Mouse (Mus musculus): ENCODE data around the gene Snapc1. TPM values are rescaled to one million over a fixed set of nuclear protein-coding genes. Genes with fewer than 3 reads are reported as not detected.

The Snapc1 gene
- 18.9 and 23.5 TPM in 2 replicates for polyA plus RNA-seq (2016; fragmentation: Nextera tagmentation; extraction: Ambion mirVana)

- H3K4me3 ChIP-seq: peak within 1 kb of the TSS; percentile 86
- peak within 1 kb of the TSS; percentile 88 for H3K27ac ChIP-seq
- no peaks in the 10 kb centered on the region for H3K9me3 ChIP-seq (replicated peaks)
- H3K36me3 ChIP-seq: peaks cover 26% of the 10 kb centered on the region
- WGBS: 2% methylated on average over 60 of the region's 60 CpGs
- DNase-seq (ENCODE audit: low spot score): peak; percentile 99
- peaks cover 7% of the 10 kb centered on the region for H3K4me1 ChIP-seq
- no peaks in the 10 kb centered on the region for H3K27me3 ChIP-seq (ENCODE audit: low read depth, poor library complexity, severe bottlenecking)
Measured at GRCm38 (mm10) chr12:73964291-73965281, at the start of gene Snapc1. Snapc1 (plus strand) TSS chr12:73964481.

DNA sequence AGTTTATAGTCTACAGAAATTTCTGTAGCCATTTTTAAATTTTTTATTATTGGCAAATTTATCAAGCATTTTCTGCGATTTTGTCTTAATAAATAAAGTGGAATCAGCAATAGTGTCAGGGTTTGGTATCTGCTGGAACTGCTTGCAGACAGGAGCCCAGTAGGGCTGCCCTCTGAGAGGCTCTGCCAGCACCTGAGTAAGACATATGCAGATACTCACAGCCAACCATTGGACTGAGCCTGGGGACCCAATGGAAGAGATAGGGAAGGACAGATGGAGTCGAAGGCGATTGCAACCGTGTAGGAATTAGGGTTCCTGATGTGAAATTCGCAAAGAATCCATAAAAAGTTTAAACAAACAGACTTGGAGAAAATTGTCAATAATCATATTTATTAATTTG is 45.8 kb upstream of the Snapc1 start:
- WGBS: 97% methylated on average over 5 of the region's 5 CpGs
- Histone ChIP-seq H3K4me1 (no peaks in the 10 kb centered on the region), H3K9me3 (replicated peaks) (no peaks in the 10 kb centered on the region), H3K4me3 (no peak overlapping the region), H3K36me3 (no peaks in the 10 kb centered on the region), H3K27ac (no peak overlapping the region), H3K27me3 (ENCODE audit: low read depth, poor library complexity, severe bottlenecking) (no peaks in the 10 kb centered on the region)
- no peak for DNase-seq (ENCODE audit: low spot score)

- H3K27me3 ChIP-seq (ENCODE audit: low read depth, poor library complexity, severe bottlenecking): no peaks in the 10 kb centered on the region
- no peak overlapping the region for H3K27ac ChIP-seq
- H3K36me3 ChIP-seq: peaks cover 86% of the 10 kb centered on the region
- no peaks in the 10 kb centered on the region for H3K4me1 ChIP-seq
- WGBS: 94% methylated on average over 3 of the region's 3 CpGs
- no peaks in the 10 kb centered on the region for H3K9me3 ChIP-seq (replicated peaks)
- DNase-seq (ENCODE audit: low spot score): no peak
- no peak overlapping the region for H3K4me3 ChIP-seq
Measured at GRCm38 (mm10) chr12:73930266-73930665, 34.0 kb upstream of the Snapc1 start.

DNA sequence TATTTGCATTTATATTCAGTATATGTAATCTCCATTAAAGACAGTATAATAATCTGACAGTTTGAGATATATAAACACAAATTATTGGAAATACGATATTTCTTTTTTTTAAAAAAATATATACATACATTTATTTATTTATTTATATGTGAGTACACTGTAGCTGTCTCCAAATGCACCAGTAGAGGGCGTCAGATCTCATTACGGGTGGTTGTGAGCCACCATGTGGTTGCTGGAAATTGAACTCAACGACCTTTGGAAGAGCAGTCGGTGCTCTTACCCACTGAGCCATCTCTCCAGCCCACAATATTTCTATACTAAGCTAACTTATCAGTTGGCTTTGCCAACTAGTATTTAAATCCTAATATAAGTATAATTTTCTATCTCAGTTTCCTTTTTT is 33.0 kb upstream of the Snapc1 start:
- H3K27ac ChIP-seq: no peak overlapping the region
- no peaks in the 10 kb centered on the region for H3K9me3 ChIP-seq (replicated peaks)
- no peaks in the 10 kb centered on the region for H3K27me3 ChIP-seq (ENCODE audit: low read depth, poor library complexity, severe bottlenecking)
- H3K36me3 ChIP-seq: peaks cover 96% of the 10 kb centered on the region
- no peak for DNase-seq (ENCODE audit: low spot score)
- no peaks in the 10 kb centered on the region for H3K4me1 ChIP-seq
- WGBS: 60% methylated on average over 5 of the region's 5 CpGs
- H3K4me3 ChIP-seq: no peak overlapping the region

DNA sequence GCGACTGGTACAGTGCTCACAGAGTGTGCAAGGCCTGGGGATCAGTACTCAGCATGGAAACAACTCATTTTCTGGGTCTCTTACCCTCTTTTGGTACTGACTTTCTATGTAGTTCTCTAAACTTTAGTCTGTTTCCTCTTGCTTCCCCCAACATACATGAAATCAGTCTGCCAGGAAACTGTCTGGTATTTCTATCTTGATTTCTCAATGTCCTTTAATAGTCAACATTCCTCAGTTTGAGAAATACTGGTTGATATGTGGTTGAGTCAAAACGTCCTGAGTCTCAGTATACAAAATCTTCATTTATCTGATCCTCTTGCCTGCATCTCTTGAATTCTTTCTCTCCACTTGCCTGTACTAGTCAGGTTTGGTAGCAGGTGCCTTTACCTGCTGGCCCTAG is 29.8 kb upstream of the Snapc1 start:
- DNase-seq (ENCODE audit: low spot score): no peak
- Histone ChIP-seq H3K4me3 (no peak overlapping the region), H3K27ac (no peak overlapping the region), H3K36me3 (peaks cover 99% of the 10 kb centered on the region), H3K9me3 (replicated peaks) (no peaks in the 10 kb centered on the region), H3K4me1 (no peaks in the 10 kb centered on the region), H3K27me3 (ENCODE audit: low read depth, poor library complexity, severe bottlenecking) (no peaks in the 10 kb centered on the region)
- 83% methylated on average over 2 of the region's 2 CpGs for WGBS

DNA sequence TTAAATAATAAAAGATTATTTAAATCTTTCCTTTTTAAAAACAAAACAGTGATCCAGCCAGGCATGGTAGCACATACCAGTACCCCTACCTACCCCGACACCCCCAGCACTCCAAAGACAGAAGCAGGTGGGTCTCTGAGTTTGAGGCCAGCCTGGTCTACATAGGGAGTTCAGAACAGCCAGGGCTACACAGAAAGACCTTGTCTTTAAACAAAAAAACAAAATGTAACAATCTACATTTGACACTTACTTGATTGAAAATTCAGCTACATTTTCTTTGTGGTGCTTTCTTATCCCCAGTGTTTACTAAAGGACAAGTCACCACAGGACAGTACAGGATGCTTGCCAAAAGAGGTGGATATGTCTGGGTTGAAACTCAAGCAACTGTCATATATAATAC is 26.9 kb upstream of the Snapc1 start, which contains the start of gene Gm49321:
Gene Gm49321, plus strand, starts transcription at position 301 of the 400 bp plus-strand sequence.
- Histone ChIP-seq H3K27ac (no peak within 1 kb of the TSS), H3K4me3 (no peak within 1 kb of the TSS), H3K4me1 (no peaks in the 10 kb centered on the region), H3K36me3 (peaks cover 99% of the 10 kb centered on the region), H3K9me3 (replicated peaks) (no peaks in the 10 kb centered on the region), H3K27me3 (ENCODE audit: low read depth, poor library complexity, severe bottlenecking) (no peaks in the 10 kb centered on the region)
- WGBS: 97% methylated on average over 1 of the region's 1 CpGs
- DNase-seq (ENCODE audit: low spot score): no peak

DNA sequence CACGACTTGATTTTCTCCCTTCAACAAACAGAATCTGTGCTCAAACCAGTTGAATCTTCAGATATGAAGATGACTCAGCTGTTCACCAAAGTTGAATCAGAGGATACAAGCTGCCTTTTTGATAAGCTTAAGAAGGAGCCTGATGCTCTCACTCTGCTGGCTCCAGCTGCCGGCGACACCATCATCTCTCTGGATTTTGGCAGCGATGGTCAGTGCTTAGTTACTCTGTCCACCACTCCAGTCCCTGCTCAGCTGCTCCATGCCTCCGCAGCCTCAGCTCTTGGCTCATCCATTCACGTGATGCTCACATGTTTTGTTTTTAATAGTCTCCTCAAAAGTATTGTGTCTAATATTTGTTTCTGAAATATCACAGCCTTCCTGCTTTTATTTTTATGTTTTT is 24.7 kb upstream of the Snapc1 start:
- DNase-seq (ENCODE audit: low spot score): no peak
- Histone ChIP-seq H3K4me3 (no peak overlapping the region), H3K27me3 (ENCODE audit: low read depth, poor library complexity, severe bottlenecking) (no peaks in the 10 kb centered on the region), H3K9me3 (replicated peaks) (no peaks in the 10 kb centered on the region), H3K4me1 (no peaks in the 10 kb centered on the region), H3K36me3 (peaks cover 99% of the 10 kb centered on the region), H3K27ac (no peak overlapping the region)
- whole genome bisulfite sequencing: 95% methylated on average over 6 of the region's 6 CpGs

- 94% methylated on average over 4 of the region's 4 CpGs for WGBS
- Histone ChIP-seq H3K27ac (no peak overlapping the region), H3K36me3 (peaks cover 48% of the 10 kb centered on the region), H3K4me3 (no peak overlapping the region), H3K9me3 (replicated peaks) (no peaks in the 10 kb centered on the region), H3K27me3 (ENCODE audit: low read depth, poor library complexity, severe bottlenecking) (peaks cover 28% of the 10 kb centered on the region; the same call in 1 of the 2 replicates), H3K4me1 (peaks cover 8% of the 10 kb centered on the region)
- no peak for DNase-seq (ENCODE audit: low spot score)
Measured at GRCm38 (mm10) chr12:73948415-73948814, 15.9 kb upstream of the Snapc1 start.

DNA sequence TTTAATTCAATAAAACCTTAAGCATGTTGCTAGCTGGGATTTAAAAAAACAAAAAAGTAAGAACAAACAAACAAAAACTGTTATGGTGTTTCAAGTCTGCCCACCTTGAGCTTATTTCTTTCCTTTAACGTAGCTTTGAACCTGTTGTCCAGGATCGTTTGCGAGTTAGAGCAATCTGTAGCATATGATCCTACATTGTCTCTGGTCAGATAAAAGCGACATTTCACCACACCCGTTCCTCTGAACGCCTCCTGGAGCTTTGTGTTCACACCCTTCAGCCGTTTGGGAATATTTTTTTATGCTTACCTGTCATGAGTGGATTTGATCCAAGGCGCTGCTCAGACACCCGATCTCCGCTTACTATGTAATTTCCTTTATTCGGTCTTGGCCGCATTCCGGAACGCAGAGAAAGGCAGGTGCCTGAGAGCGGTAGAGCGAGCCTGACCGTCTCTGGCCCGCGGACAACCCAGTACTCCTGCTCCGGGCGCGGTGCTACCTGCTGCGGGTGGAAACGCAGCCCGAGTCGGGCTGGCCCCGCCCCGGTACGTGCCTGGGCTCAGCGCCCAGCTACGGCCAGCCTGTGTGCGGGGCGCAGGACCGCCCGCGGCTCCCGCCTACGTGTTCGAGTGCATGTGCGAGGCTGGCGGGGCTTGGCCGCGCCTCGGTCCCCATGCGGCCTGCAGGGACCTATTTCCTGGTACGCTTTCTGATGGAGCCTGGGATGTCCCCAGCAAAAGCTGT is 14.8 kb upstream of the Snapc1 start:
- DNase-seq (ENCODE audit: low spot score): peak; percentile 60
- Histone ChIP-seq H3K4me3 (peak overlapping the region; percentile 46), H3K9me3 (replicated peaks) (no peaks in the 10 kb centered on the region), H3K27ac (peak overlapping the region; percentile 71), H3K4me1 (peaks cover 10% of the 10 kb centered on the region), H3K36me3 (peaks cover 37% of the 10 kb centered on the region), H3K27me3 (ENCODE audit: low read depth, poor library complexity, severe bottlenecking) (peaks cover 32% of the 10 kb centered on the region; the same call in 1 of the 2 replicates)
- WGBS: 9% methylated on average over 46 of the region's 46 CpGs

- Histone ChIP-seq H3K4me1 (peaks cover 10% of the 10 kb centered on the region), H3K27ac (no peak overlapping the region), H3K27me3 (ENCODE audit: low read depth, poor library complexity, severe bottlenecking) (peaks cover 29% of the 10 kb centered on the region; the same call in 1 of the 2 replicates), H3K36me3 (peaks cover 8% of the 10 kb centered on the region; the same call in 1 of the 2 replicates), H3K4me3 (peak overlapping the region; percentile 45), H3K9me3 (replicated peaks) (no peaks in the 10 kb centered on the region)
- DNase-seq (ENCODE audit: low spot score): peak; percentile 59
- WGBS: 16% methylated on average over 15 of the region's 15 CpGs
Measured at GRCm38 (mm10) chr12:73952879-73953278, 11.4 kb upstream of the Snapc1 start.

GRCm38 (mm10) chr12:73953420-73954186 is 10.7 kb upstream of the Snapc1 start:
- peak; percentile 25 for DNase-seq (ENCODE audit: low spot score)
- H3K4me3 ChIP-seq: peak overlapping the region; percentile 45
- H3K27ac ChIP-seq: no peak overlapping the region
- H3K36me3 ChIP-seq: peaks cover 4% of the 10 kb centered on the region; the same call in 1 of the 2 replicates
- H3K9me3 ChIP-seq (replicated peaks): no peaks in the 10 kb centered on the region
- peaks cover 23% of the 10 kb centered on the region; the same call in 1 of the 2 replicates for H3K27me3 ChIP-seq (ENCODE audit: low read depth, poor library complexity, severe bottlenecking)
- peaks cover 10% of the 10 kb centered on the region for H3K4me1 ChIP-seq
- WGBS: 55% methylated on average over 14 of the region's 14 CpGs

DNA sequence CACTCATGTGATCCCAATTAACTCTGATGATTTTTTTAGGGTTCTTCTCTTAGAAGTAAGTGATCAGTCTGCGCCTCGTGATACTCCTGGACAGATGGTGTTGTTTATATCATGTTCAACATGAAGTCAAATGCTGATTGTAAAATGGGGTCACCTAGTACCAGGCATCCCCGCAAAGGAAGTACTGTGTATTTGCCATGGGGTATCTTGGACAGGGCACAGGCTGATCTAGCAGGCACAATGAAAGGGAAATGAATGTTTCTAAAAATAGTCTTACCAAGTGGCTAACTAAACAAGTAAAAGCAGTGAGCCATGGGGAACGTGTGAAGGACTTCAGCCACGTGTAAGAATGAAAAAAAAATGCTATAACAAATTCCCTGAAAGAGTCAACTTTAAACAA is 9.5 kb upstream of the Snapc1 start:
- Histone ChIP-seq H3K36me3 (no peaks in the 10 kb centered on the region), H3K4me1 (peaks cover 5% of the 10 kb centered on the region), H3K27me3 (ENCODE audit: low read depth, poor library complexity, severe bottlenecking) (peaks cover 12% of the 10 kb centered on the region; the same call in 1 of the 2 replicates), H3K4me3 (no peak overlapping the region), H3K9me3 (replicated peaks) (no peaks in the 10 kb centered on the region), H3K27ac (no peak overlapping the region)
- 83% methylated on average over 5 of the region's 5 CpGs for WGBS
- no peak for DNase-seq (ENCODE audit: low spot score)

Measured in limb, embryonic 10.5 days (tissue).